Mouse (Mus musculus): Measurements from ENCODE around the gene Spaca5. TPM values are rescaled to one million over a fixed set of nuclear protein-coding genes. Genes with fewer than 3 reads are reported as not detected.

Spaca5 gene
- polyA plus RNA-seq (2014; fragmentation: Illumina TruSeq; extraction: RNeasy Lipid Tissue Mini Kit (QIAGEN cat#74804); ENCODE audit: low replicate concordance): not detected

DNA sequence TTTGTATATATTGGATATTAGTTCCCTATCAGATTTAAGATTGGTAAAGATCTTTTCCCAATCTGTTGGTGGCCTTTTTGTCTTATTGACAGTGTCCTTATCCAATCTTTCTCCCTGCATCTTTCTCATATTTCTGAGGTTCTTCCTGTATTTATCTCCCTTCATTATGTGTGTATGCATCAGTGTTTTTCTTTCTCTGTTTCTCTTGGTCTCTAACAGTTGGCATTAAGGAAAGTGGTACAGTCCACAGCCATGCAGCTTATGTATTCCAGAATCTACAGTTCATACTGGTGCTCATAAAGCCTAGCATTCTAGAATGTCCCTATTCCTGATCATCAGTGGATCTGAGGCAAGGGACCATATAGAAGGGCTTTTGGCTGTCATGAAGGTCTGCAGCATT is at the start of gene Spaca5:
Spaca5 (plus strand) TSS at position 301 of the 400 bp plus-strand sequence.

DNA sequence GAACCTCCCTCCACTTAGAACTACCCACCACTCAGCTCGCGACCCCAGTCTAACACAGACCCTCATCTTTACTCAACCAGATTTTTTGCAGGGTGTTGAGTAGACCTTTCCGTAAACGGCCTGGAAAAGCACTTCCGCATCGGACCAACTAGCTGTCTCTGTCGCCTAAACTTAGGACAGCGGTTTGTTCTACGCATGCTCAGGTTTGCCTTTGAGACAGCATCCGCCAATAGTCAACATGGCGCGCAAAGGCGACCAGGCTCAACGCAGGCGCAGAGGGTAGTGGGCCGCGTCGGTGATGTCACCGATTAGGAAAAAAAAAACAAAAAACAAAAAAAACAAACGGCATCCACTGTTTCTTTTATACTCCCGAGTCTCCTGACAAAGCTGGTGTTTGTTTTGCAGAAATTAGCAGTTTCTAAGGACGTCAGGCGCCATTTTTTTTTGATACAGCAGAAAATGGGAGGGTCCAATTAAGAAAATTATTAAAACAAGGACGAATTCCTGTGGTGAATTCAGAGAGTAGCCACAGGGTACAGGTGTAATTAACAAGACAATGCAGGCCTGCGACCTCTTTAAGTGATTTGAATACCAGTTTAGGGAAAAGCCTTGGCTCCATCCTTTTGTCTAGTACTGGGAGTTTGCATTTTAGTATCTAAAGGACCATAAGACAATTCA is 6.2 kb upstream of the Spaca5 start, which contains the start of gene Zfp182:
Zfp182 (minus strand) TSS at position 451 of the 678 bp plus-strand sequence.

GRCm38 (mm10) chrX:21088983-21089866 is 21.0 kb downstream of the Spaca5 start, which contains the start of gene Zfp300:
TSS of gene Zfp300 (minus strand) at chrX:21089527.

GRCm38 (mm10) chrX:21115520-21115919 is 47.3 kb downstream of the Spaca5 start, which contains the start of gene Ssxa1:
TSS of gene Ssxa1 (plus strand) at chrX:21115820.

Other genes with a start within 250 kb of the Spaca5 start
- not detected for gene Timp1, start 198.2 kb upstream of the Spaca5 start, polyA plus RNA-seq (2014; fragmentation: Illumina TruSeq; extraction: RNeasy Lipid Tissue Mini Kit (QIAGEN cat#74804); ENCODE audit: low replicate concordance)
- gene Syn1, start 147.4 kb upstream of the Spaca5 start, polyA plus RNA-seq (2014; fragmentation: Illumina TruSeq; extraction: RNeasy Lipid Tissue Mini Kit (QIAGEN cat#74804); ENCODE audit: low replicate concordance): 1.5 TPM
- gene Cfp, start 136.9 kb upstream of the Spaca5 start, polyA plus RNA-seq (2014; fragmentation: Illumina TruSeq; extraction: RNeasy Lipid Tissue Mini Kit (QIAGEN cat#74804); ENCODE audit: low replicate concordance): 2.5 TPM
- 2.8 TPM for gene Elk1, start 117.8 kb upstream of the Spaca5 start, polyA plus RNA-seq (2014; fragmentation: Illumina TruSeq; extraction: RNeasy Lipid Tissue Mini Kit (QIAGEN cat#74804); ENCODE audit: low replicate concordance)
- gene Uxt, start 106.4 kb upstream of the Spaca5 start, polyA plus RNA-seq (2014; fragmentation: Illumina TruSeq; extraction: RNeasy Lipid Tissue Mini Kit (QIAGEN cat#74804); ENCODE audit: low replicate concordance): 17.9 TPM
- 51.2 TPM for gene Zfp182, start 6.1 kb upstream of the Spaca5 start, polyA plus RNA-seq (2014; fragmentation: Illumina TruSeq; extraction: RNeasy Lipid Tissue Mini Kit (QIAGEN cat#74804); ENCODE audit: low replicate concordance)
- gene Zfp300, start 21.1 kb downstream of the Spaca5 start, polyA plus RNA-seq (2014; fragmentation: Illumina TruSeq; extraction: RNeasy Lipid Tissue Mini Kit (QIAGEN cat#74804); ENCODE audit: low replicate concordance): 0.74 TPM
- gene Ssxa1, start 47.4 kb downstream of the Spaca5 start, polyA plus RNA-seq (2014; fragmentation: Illumina TruSeq; extraction: RNeasy Lipid Tissue Mini Kit (QIAGEN cat#74804); ENCODE audit: low replicate concordance): not detected
- not detected for gene Gm21876, start 107.2 kb downstream of the Spaca5 start, polyA plus RNA-seq (2014; fragmentation: Illumina TruSeq; extraction: RNeasy Lipid Tissue Mini Kit (QIAGEN cat#74804); ENCODE audit: low replicate concordance)